Mouse (Mus musculus): ENCODE results near the gene Hmgb1. TPM values are rescaled to one million over a fixed set of nuclear protein-coding genes. Genes with fewer than 3 reads are reported as not detected.
A peak's percentile ranks its signal among the peaks of the same experiment; 100 is the strongest.

Gene Hmgb1
- total RNA-seq, 1 experiment from 2014 or later = 623 TPM

- no peak for ATAC-seq (replicated peaks; ENCODE audit: insufficient number of reproducible peaks, low FRiP score, low TSS enrichment, poor library complexity, severe bottlenecking)
Observed at GRCm38 (mm10) chr5:149198782-149199181, 14.5 kb upstream of the Hmgb1 start.

GRCm38 (mm10) chr5:149196611-149197010 is 12.3 kb upstream of the Hmgb1 start:
- no peak for ATAC-seq (replicated peaks; ENCODE audit: insufficient number of reproducible peaks, low FRiP score, low TSS enrichment, poor library complexity, severe bottlenecking)

- no peak for ATAC-seq (replicated peaks; ENCODE audit: insufficient number of reproducible peaks, low FRiP score, low TSS enrichment, poor library complexity, severe bottlenecking)
Observed at GRCm38 (mm10) chr5:149190160-149190559, 5.9 kb upstream of the Hmgb1 start.

DNA sequence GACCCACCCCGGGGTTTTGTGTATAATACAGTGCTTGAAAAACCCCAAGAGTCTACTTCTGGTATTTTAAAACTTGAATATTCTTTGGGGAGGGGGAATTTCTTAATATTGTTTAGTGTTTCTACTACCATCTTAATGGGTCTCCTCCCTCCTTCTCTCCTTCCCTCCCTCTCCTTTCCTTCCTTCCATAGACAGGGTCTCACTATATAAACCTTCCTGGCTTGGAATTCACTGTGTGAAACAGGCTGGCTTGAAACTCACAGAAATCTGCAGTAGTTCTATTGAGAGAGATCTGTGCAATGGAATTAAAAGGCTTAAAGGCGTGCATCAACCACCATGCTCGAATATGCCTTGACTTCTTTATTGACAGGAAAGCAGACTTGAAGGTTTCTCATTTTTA is 1.5 kb upstream of the Hmgb1 start:
- ATAC-seq (replicated peaks; ENCODE audit: insufficient number of reproducible peaks, low FRiP score, low TSS enrichment, poor library complexity, severe bottlenecking) = no peak

DNA sequence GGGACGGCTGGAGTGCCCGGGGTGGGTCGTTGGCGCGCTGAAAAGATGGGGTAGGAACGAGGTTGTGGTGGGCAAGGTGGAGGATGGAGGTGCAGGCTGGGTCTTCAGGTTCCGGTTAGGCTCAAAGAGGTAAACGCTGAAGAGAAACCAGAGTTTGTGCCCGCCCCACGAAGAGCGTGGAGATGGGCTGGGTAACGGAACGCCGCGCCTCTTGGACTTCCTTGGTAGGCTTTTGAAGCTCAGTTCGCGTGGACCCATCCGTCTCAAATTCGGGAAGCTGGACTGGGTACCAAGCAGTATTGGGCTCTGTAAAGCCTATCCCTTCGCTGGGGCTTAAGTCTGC is 526 bp upstream of the Hmgb1 start:
- no peak; the same call in none of the 2 replicates for ATAC-seq (replicated peaks; ENCODE audit: insufficient number of reproducible peaks, low FRiP score, low TSS enrichment, poor library complexity, severe bottlenecking)

GRCm38 (mm10) chr5:149183721-149184103 is 577 bp downstream of the Hmgb1 start:
- ATAC-seq (replicated peaks; ENCODE audit: insufficient number of reproducible peaks, low FRiP score, low TSS enrichment, poor library complexity, severe bottlenecking) = peak; percentile 52

- no peak for ATAC-seq (replicated peaks; ENCODE audit: insufficient number of reproducible peaks, low FRiP score, low TSS enrichment, poor library complexity, severe bottlenecking)
Observed at GRCm38 (mm10) chr5:149183122-149183521, 1.2 kb downstream of the Hmgb1 start.

DNA sequence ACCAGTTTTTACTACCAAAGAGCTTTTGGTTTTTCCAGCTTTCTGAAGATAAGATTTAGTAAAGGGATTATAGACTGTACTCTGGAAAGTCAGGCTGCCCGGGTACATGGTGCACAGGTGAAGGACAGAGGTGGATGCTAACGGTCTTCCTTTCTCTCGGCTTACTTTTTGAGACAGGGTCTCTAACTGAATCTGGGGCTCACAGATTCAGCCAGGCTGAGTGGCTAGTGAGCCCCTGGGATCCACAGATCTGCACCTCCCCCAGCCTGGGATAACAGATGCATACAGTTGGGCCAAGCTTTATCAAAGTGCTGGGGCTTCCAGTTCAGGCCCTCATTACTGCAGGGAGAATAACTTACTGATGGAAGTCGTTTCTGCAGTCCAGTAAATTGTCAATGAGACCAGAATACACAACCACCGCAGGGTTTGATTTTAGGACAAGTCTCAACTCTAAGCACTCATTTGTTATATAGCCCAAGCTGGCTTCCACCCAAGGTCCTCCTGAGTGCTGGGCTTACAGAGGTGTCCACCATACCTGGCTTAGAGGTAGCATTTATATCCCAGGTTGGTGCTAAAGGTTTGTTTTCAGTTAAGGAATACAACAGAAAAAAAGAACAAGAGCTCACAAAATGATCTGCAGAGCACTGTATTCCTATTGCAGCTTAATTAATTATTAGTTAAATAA is 2.0 kb downstream of the Hmgb1 start:
- no peak for ATAC-seq (replicated peaks; ENCODE audit: insufficient number of reproducible peaks, low FRiP score, low TSS enrichment, poor library complexity, severe bottlenecking)

- ATAC-seq (replicated peaks; ENCODE audit: insufficient number of reproducible peaks, low FRiP score, low TSS enrichment, poor library complexity, severe bottlenecking) = no peak
Observed at GRCm38 (mm10) chr5:149179826-149180225, 4.5 kb downstream of the Hmgb1 start.

- ATAC-seq (replicated peaks; ENCODE audit: insufficient number of reproducible peaks, low FRiP score, low TSS enrichment, poor library complexity, severe bottlenecking) = no peak
Observed at GRCm38 (mm10) chr5:149178095-149178494, 6.2 kb downstream of the Hmgb1 start.

DNA sequence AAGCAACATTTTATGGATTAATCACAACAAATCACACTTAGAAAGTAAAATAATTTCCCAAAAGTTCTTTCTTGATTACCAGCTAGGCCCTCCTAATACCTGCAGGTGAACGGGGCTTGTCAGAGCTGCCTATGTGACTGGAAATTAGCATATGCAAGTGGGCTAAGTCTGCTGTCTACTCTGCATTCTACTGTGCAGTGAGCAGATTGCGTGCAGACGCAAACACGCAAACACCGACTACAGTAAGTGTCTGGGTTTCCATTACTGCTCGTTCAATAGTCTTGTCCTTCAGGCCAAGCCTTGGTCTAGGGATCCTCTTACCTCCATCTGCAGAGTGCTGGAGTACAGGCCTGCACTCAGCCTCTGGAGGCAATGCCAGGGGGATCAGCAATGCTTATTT is 8.6 kb downstream of the Hmgb1 start:
- no peak for ATAC-seq (replicated peaks; ENCODE audit: insufficient number of reproducible peaks, low FRiP score, low TSS enrichment, poor library complexity, severe bottlenecking)

DNA sequence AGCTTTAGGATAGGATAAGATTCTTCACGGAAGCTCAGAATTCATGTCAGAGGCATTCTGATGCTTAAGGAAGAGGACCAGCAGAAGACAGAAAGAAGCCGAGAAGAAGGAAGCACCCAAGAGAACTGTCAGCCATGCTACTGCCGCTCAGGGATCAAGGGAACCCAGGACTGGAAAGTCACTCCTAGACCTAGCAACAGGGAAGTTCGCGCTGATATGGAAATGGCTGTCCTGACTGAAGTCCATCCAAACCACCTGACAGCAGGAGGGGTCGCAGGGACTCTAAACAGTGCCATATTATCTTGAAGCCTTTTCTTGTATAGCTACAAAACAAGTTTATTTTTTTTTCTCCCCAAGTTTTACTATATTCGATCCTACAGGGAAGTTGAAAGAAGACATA is 9.8 kb downstream of the Hmgb1 start:
- no peak for ATAC-seq (replicated peaks; ENCODE audit: insufficient number of reproducible peaks, low FRiP score, low TSS enrichment, poor library complexity, severe bottlenecking)

DNA sequence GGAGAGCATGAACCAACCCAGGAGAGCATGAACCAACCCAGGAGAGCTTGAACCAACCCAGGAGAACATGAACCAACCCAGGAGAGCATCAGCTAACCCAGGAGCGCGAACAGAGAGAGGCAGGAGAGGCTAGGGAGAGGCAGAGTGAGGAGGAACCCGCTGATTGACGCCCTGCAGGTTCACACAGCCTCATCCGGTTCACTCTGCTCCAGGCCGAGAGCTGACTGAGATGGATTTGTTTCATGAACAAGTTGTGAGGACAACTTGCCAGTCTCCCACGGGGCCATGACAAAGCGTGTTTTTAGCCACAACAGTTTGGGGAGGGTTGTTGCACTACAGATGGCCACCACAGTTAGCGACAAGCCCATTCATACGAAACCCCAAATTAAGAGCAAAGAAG is 12.0 kb downstream of the Hmgb1 start:
- ATAC-seq (replicated peaks; ENCODE audit: insufficient number of reproducible peaks, low FRiP score, low TSS enrichment, poor library complexity, severe bottlenecking) = no peak

DNA sequence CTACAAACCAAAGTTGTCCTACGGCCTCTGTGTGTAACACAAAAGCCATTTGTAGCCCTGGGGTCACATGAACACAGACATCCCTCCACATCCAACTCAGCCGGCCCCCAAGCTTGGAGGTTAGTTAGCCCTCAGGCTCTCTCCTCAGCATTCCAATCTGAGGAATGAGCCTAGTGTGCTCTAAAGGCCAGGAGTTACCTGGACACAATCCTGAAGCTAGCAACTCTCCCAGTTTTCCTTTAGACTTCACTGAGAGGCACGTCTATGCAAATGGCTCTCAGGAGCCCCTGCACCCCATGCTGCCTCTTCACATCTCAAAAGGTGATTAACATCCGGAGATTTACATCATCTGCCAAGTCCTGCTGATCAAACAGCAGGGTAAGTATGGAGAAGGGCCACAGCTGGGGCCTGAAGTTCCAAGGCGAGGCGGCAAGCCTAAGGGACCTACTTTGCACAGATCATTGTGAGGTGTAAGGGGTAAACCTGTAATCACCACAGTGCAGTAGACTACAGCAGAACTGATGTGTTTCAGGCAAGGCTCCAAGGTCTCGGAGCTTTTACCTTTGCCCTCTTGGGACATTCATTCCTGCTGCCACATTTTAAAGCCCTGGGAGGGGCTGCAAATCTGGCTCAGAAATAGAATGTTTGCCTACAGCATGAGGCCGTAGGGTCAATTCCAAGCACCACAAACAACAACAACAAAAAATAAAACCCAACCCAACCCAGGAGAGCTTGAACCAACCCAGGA is 13.3 kb downstream of the Hmgb1 start:
- no peak for ATAC-seq (replicated peaks; ENCODE audit: insufficient number of reproducible peaks, low FRiP score, low TSS enrichment, poor library complexity, severe bottlenecking)

GRCm38 (mm10) chr5:149168816-149169215 is 15.5 kb downstream of the Hmgb1 start:
- ATAC-seq (replicated peaks; ENCODE audit: insufficient number of reproducible peaks, low FRiP score, low TSS enrichment, poor library complexity, severe bottlenecking) = no peak

GRCm38 (mm10) chr5:149168051-149168450 is 16.2 kb downstream of the Hmgb1 start:
- no peak for ATAC-seq (replicated peaks; ENCODE audit: insufficient number of reproducible peaks, low FRiP score, low TSS enrichment, poor library complexity, severe bottlenecking)

DNA sequence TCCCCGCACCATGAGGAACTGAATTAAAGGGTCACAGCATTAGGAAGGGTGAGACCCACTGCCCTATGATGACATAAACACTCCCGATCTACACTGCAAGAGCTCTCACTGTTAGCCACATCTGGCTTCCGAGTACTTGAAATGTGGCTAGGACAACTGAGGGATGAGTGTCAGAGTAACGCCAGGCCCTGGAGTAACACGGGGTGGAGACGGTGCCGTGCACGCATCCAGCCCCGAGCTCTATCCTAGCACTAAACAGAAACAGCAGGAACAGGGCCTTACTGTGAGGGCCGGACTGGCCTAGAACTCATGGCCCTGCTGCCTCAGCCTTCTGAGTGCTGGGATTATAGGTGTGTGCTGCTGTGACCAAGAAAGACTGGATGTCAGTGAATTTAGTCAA is 18.3 kb downstream of the Hmgb1 start:
- ATAC-seq (replicated peaks; ENCODE audit: insufficient number of reproducible peaks, low FRiP score, low TSS enrichment, poor library complexity, severe bottlenecking) = no peak

DNA sequence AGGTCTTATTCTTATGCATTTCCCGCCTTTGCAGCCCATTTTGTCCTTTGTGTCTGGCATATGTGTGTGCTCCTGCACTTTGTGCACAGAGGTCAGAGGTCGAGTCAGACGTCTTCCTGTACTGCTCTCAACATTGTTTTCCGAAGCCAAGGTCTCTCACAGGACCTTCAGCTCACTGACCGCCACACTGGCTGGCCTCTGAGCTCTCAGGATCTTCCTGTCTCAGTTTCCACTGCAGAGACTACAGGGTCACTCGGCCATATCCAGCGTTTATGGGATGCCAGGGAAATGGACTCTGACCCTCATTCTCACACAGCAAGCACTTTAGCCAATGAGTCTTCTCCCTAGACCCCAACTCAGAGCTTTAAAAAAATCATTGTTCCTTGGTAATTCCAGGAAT is 19.4 kb downstream of the Hmgb1 start:
- ATAC-seq (replicated peaks; ENCODE audit: insufficient number of reproducible peaks, low FRiP score, low TSS enrichment, poor library complexity, severe bottlenecking) = no peak

GRCm38 (mm10) chr5:149162890-149163289 is 21.4 kb downstream of the Hmgb1 start:
- ATAC-seq (replicated peaks; ENCODE audit: insufficient number of reproducible peaks, low FRiP score, low TSS enrichment, poor library complexity, severe bottlenecking) = no peak

DNA sequence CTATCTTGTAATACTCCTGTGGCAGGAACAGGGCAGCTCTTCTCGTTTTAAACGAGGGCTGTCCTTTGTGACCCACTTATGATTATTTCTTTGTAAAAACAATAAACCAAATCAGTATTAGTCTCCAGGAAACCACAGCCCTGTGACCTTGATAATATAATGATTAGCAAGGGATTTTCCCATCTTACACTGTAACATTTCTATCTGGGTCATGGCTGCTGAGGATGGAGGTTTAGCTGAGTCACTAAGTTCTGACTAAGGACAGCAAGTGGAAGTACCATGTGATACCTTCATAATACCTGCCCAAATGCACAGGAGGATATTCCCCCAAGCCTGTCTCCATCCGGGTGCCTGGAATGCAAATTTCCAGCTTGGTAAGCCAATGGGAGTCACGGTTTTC is 23.8 kb downstream of the Hmgb1 start:
- no peak for ATAC-seq (replicated peaks; ENCODE audit: insufficient number of reproducible peaks, low FRiP score, low TSS enrichment, poor library complexity, severe bottlenecking)

Measured in monocyte, adult 5-6 weeks (primary cell).